8 mouse cellular contexts compared by ENCODE assay signal in the genomic region with DNA sequence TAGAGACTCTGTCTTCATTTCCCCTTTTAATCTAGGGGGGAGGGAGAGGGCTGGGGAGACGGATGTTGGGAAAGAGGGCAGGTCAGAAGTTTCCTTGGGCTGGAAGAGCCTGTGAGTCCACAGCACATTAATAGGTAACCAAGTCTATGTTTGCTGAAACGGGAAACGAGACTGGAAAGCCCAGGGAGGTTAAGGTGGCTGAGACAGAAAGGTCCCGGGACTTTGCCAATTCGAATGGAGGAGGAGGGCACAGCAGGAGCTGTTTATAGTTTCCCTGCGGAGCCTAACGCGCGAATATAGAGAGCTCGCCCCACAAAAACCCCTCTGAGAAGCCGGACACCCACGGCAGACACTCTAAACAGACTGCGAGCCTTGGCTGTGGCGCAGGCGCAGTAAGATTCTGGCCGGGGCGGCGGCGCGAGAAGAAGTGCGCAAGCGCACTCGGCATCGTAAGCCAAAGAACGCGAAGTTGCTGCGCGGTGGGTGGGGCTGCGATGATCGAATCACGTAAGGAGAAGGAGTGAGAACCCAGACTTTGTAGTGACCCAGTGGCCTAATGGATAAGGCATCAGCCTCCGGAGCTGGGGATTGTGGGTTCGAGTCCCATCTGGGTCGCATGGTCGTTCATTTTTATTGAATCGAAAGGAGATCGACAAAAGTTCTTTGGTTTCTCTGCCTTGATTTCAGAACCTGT. TPM values are rescaled to one million over a fixed set of nuclear protein-coding genes. Genes with fewer than 3 reads are reported as not detected.
DNase-seq lines count a peak whose midpoint lies in the region; ATAC-seq and TF ChIP-seq lines count a peak whose summit lies in the region.

No protein-coding gene starts in this region.

- ATAC-seq in Patski: peak; percentile 79
- peak; percentile 97 for ATAC-seq in hindbrain, embryonic 15.5 days (ENCODE audit: low FRiP score, low read depth)

- H3K9ac ChIP-seq in hindbrain, embryonic 15.5 days: peak overlapping the region; percentile 68

- CTCF ChIA-PET in Patski (lab: Charles Lee): interaction anchor here (1.2 kb wide), 1 partner anchor 10 kb away, joined by 3 read pairs; no protein-coding TSS in a partner anchor

- TF ChIP-seq CTCF in Patski (IDR thresholded peaks at IDR 0.05): no peak

- H3K27ac ChIP-seq in hindbrain, embryonic 15.5 days (replicated peaks): peak overlapping the region; percentile 93

- H3K27me3 ChIP-seq in Patski: no peaks in the 10 kb centered on the region
- H3K27me3 ChIP-seq in hindbrain, embryonic 15.5 days: no peaks in the 10 kb centered on the region

- peak overlapping the region; percentile 71 for H3K4me3 ChIP-seq in hindbrain, embryonic 15.5 days

- H3K4me2 ChIP-seq in hindbrain, embryonic 15.5 days: peak overlapping the region; percentile 59

- WGBS in hindbrain, embryonic 15.5 days: under 1% methylated on average over 37 of the region's 37 CpGs

- H3K36me3 ChIP-seq in hindbrain, embryonic 15.5 days: no peaks in the 10 kb centered on the region

- POLR2A ChIA-PET in Patski (lab: Charles Lee): interaction anchor here (1.1 kb wide), 2 partner anchors 15 to 194 kb away, joined by 3 read pairs; no protein-coding TSS in a partner anchor

- in situ Hi-C loops in Patski (cut with MboI; ENCODE audit: low pct_unique_long_range_greater_than_20kb): no loop called here

- peak; percentile 81 for DNase-seq in Patski (ENCODE audit: low read depth, low spot score)
- peak; percentile 99 for DNase-seq in cerebellum, postnatal 14 days
- peak; percentile 100 for DNase-seq in frontal cortex, postnatal 25 days (ENCODE audit: low spot score in 2 of 2)
- DNase-seq in left cerebral cortex, adult 11 months (ENCODE audit: low spot score): peak; percentile 96
- DNase-seq in lung, postnatal 4 days: peak; percentile 98 to 99
- DNase-seq in retina, postnatal 7 days (ENCODE audit: low read depth, low spot score): peak; percentile 96
- DNase-seq in urinary bladder, adult 2 months (ENCODE audit: low spot score): peak; percentile 100

- H3K4me1 ChIP-seq in hindbrain, embryonic 15.5 days (replicated peaks): peaks cover 7% of the 10 kb centered on the region

- no peaks in the 10 kb centered on the region for H3K9me3 ChIP-seq in hindbrain, embryonic 15.5 days

RNA-seq across cellular contexts. Expression of gene 1810010H24Rik, which starts 13.0 kb away (rescaled TPM):
- polyA plus RNA-seq in Patski (2021): 2.5 TPM
- 6.1 and 6.3 TPM in 2 replicates for polyA plus RNA-seq in hindbrain, embryonic 15.5 days (2015; fragmentation: Nextera tagmentation; extraction: Ambion mirVana)
- 3.5 and 4.3 TPM in 2 replicates for polyA plus RNA-seq in urinary bladder, adult 2 months (2012; rRNA removed)

RNA-seq across cellular contexts. Expression of gene Kpna2, which starts 13.1 kb away (rescaled TPM):
- polyA plus RNA-seq in Patski (2021): 33.7 TPM
- polyA plus RNA-seq in hindbrain, embryonic 15.5 days (2015; fragmentation: Nextera tagmentation; extraction: Ambion mirVana): 166 and 182 TPM in 2 replicates
- 30.8 and 37.6 TPM in 2 replicates for polyA plus RNA-seq in urinary bladder, adult 2 months (2012; rRNA removed)

Comparison
In these comparisons a context has a peak if more than half of its experiments do, and no peak if none do; other contexts are left out.
1. Peak in every context shown above with its lines: DNase-seq, ATAC-seq, H3K4me3 ChIP-seq and H3K27ac ChIP-seq.